Mouse (Mus musculus) layer of hippocampus, adult 2 months (tissue): Measurements from ENCODE around the gene Lce1a1. TPM values are rescaled to one million over a fixed set of nuclear protein-coding genes. Genes with fewer than 3 reads are reported as not detected.

Experiments
- DNase-seq, 2 experiments: peaks; one replicate each; pipeline ENCODE4 v3.0.0; 2022; ENCODE audit warnings: low spot score in 2 of 2
- H3K27ac ChIP-seq: fragments of 200-600 bp; 2 replicates; pipeline ENCODE4 v1.8.1; 2022
- H3K4me3 ChIP-seq: fragments of 200-600 bp; 2 replicates; pipeline ENCODE4 v1.8.1; 2022; ENCODE audit warnings: mild to moderate bottlenecking
- CTCF ChIP-seq: fragments of 200-600 bp; conservative IDR thresholded peaks from 2 replicates; pipeline ENCODE4 v1.8.1; 2022; ENCODE audit warnings: antibody characterized with exemption, mild to moderate bottlenecking, moderate library complexity
- total RNA-seq, 2 experiments: library from RNA; stranded (reverse); gene quantifications; 2 replicates each; pipeline ENCODE4 v1.2.3; 2021

The Lce1a1 gene
- total RNA-seq, 2 experiments from 2014 or later: not detected

DNA sequence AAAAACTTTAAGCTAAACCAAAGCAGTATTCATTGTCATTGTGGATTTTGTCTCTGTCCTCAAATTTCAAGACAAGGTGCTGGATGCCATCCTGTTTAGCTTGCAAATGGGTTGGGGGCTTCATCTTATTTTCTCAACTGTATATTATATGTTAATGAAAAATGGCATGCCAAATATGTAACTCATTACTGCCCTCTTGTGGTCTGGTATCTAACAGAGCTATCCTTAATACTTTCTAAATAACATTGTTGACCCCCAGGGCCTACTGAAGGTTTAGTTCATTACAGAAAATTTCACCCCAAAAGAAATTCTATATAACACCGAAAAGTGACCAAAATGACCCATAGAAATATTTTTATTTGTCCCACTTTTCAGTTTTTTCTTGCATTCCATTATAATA lies 45.9 kb downstream of the Lce1a1 start:
- Histone ChIP-seq H3K4me3 (no peak overlapping the region), H3K27ac (no peak overlapping the region)
- no peak for DNase-seq
- TF ChIP-seq CTCF: peak; percentile 75

DNA sequence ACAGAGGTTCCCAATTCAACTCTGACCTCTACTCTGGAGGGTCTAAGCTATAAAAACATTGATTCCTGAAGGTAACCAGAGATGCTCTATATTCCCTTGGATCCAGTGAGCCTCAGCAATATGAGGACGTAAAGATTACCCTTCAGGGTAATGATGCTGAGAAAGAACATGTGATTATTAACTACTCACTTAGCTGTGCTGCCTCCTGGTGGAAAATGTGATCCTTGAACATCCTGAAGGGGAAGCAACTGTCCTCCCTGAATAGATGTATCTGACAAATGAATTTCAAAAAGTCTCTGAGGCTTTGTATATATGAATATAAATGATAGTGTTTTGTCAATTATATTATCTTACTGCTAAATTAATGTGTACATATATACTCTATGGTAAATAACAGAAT lies 47.7 kb downstream of the Lce1a1 start:
- no peak for DNase-seq
- H3K4me3 ChIP-seq: no peak overlapping the region
- TF ChIP-seq CTCF: peak; percentile 39
- no peak overlapping the region for H3K27ac ChIP-seq

GRCm38 (mm10) chr3:92599973-92600372 lies 48.1 kb downstream of the Lce1a1 start:
- H3K27ac ChIP-seq: no peak overlapping the region
- TF ChIP-seq CTCF: no peak
- H3K4me3 ChIP-seq: no peak overlapping the region
- no peak for DNase-seq

- Histone ChIP-seq H3K27ac (no peak overlapping the region), H3K4me3 (no peak overlapping the region)
- TF ChIP-seq CTCF: no peak
- DNase-seq: no peak
Measured at GRCm38 (mm10) chr3:92598429-92598828, 49.7 kb downstream of the Lce1a1 start.

Other genes with a start within 250 kb of the Lce1a1 start
- not detected for gene Sprr2i, start 240.3 kb downstream of the Lce1a1 start, total RNA-seq
- gene Sprr2j-ps, start 230.2 kb downstream of the Lce1a1 start, total RNA-seq: not detected
- gene Gm9774, start 218.9 kb downstream of the Lce1a1 start, total RNA-seq: 1 to 10 TPM; 1.1 to 4.2 TPM
- not detected for gene Sprr2k, start 215.7 kb downstream of the Lce1a1 start, total RNA-seq
- gene Sprr1b, start 209.5 kb downstream of the Lce1a1 start, total RNA-seq: not detected
- not detected for gene Sprr3, start 189.6 kb downstream of the Lce1a1 start, total RNA-seq
- gene Sprr1a, start 162.4 kb downstream of the Lce1a1 start, total RNA-seq: not detected
- gene Sprr4, start 147.8 kb downstream of the Lce1a1 start, total RNA-seq: not detected
- not detected for gene 2310046K23Rik, start 113.8 kb downstream of the Lce1a1 start, total RNA-seq
- not detected for gene Ivl, start 74.6 kb downstream of the Lce1a1 start, total RNA-seq
- gene Smcp, start 59.3 kb downstream of the Lce1a1 start, total RNA-seq: not detected
- not detected for gene 2210017I01Rik, start 40.8 kb downstream of the Lce1a1 start, total RNA-seq
- gene Lce6a, start 26.6 kb downstream of the Lce1a1 start, total RNA-seq: not detected
- not detected for gene Lce1b, start 8.6 kb upstream of the Lce1a1 start, total RNA-seq
- not detected for gene Lce1a2, start 22.0 kb upstream of the Lce1a1 start, total RNA-seq
- gene Lce1c, start 30.9 kb upstream of the Lce1a1 start, total RNA-seq: not detected
- not detected for gene Lce1d, start 38.9 kb upstream of the Lce1a1 start, total RNA-seq
- not detected for gene Lce1e, start 60.8 kb upstream of the Lce1a1 start, total RNA-seq
- gene Lce1f, start 72.0 kb upstream of the Lce1a1 start, total RNA-seq: not detected
- not detected for gene Gm38119, start 90.8 kb upstream of the Lce1a1 start, total RNA-seq
- not detected for gene Lce1g, start 104.0 kb upstream of the Lce1a1 start, total RNA-seq
- not detected for gene Lce1h, start 116.8 kb upstream of the Lce1a1 start, total RNA-seq
- gene Lce1i, start 130.6 kb upstream of the Lce1a1 start, total RNA-seq: not detected
- gene Lce1j, start 142.2 kb upstream of the Lce1a1 start, total RNA-seq: not detected
- not detected for gene Lce1k, start 159.6 kb upstream of the Lce1a1 start, total RNA-seq
- gene Kprp, start 178.9 kb upstream of the Lce1a1 start, total RNA-seq: not detected
- gene Lce1l, start 203.0 kb upstream of the Lce1a1 start, total RNA-seq: not detected
- not detected for gene 2310050C09Rik, start 221.9 kb upstream of the Lce1a1 start, total RNA-seq